Mouse (Mus musculus): Measurements from ENCODE around the gene Mfap4.

- no peak for TF ChIP-seq CTCF (IDR thresholded peaks at IDR 0.05; ENCODE audit: insufficient read depth, low read length)
- TF ChIP-seq POLR2A (IDR thresholded peaks at IDR 0.05; ENCODE audit: borderline replicate concordance, extremely low read depth, low read depth, low read length): no peak
Observed at GRCm38 (mm10) chr11:61493525-61494128, 8.4 kb downstream of the Mfap4 start.

Data from lung, adult 2 months (tissue).